Mouse (Mus musculus) cerebellum, adult 2 months (tissue): ENCODE measurements at regions not wholly inside any gene's neighbourhood (a gene's known extent, or its start where the extent isn't known, plus 50 kb on each side); places are given as distances from the start of the nearest gene placed in this dataset.

Source experiments
- CTCF ChIP-seq: fragments of 200-500 bp; IDR thresholded peaks from 2 replicates; pipeline ENCODE4 v1.5.1; 2011; ENCODE audit warnings: low read depth, mild to moderate bottlenecking, control low read depth, low read length, moderate library complexity, borderline replicate concordance; ENCODE audit not compliant: insufficient read depth
- POLR2A ChIP-seq: fragments of 200-500 bp; IDR thresholded peaks from 2 replicates; pipeline ENCODE4 v1.6.1; 2011; ENCODE audit warnings: low read length, control low read depth, borderline replicate concordance; ENCODE audit not compliant: insufficient read depth

GRCm38 (mm10) chr17:89357241-89357640, 156.8 kb upstream of the Fshr start:
- TF ChIP-seq POLR2A (no peak), CTCF (no peak)
